Mouse (Mus musculus) v-Abl transformed pro-B cells (cell line): ENCODE data around the gene Med31.
"Not testable (repeated sequence)": the region's sequence is repeated elsewhere in the genome, so short reads cannot be mapped to it uniquely, and the experiment has no call there.

Experiments
- in situ Hi-C, 2 experiments: fragments of 400-800 bp; cut with MboI; formaldehyde crosslinking; loops; one replicate each; pipeline ENCODE4 v1.15.1; 2025; ENCODE audit not compliant: unreplicated experiment in 2 of 2

Gene Med31

DNA sequence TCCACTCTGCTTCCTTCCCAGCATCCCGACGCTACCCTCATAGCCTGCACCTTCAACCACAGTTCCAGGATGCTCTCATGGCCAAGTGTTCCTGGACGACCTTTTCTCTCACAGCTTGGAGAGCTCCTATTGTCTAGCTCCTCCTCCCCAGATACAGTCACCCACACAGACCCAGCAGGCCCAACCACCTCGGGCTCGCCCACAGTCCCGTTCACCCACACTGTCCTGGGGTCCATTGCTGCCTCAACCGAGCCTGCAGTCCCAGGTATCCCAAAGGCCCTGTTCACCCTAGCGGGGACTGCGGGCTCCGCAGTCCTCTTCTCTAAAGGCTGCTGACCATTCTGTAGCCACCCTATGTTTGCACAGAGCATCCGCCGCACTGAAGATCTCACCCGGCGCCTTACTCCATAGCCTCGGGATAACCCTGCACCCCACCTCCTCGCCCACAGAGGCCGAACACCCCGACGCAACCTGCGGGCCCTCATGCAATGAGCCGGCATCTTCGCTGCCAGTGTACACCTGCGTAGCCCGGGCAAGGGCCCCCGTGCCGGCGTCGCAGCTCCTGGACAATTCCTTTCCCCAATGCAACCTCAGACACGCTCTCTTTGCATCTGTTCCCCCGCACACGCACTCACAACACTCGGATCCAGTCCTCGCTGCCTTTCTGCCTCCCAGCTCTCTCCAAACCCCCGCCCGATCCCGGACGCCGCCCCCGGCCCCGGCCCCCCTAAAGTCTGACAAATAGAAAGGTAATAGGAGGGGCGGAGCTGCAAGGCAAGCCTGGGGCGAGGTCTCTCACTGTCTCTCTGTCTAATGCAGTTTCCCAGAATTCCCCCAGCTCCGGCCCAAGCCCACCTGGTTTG lies 8.8 kb downstream of the Med31 start, which contains the start of gene Gm43951:
Gm43951 (minus strand) TSS at position 500 of the 863 bp plus-strand sequence.
- in situ Hi-C loops: loop anchor here (10.0 to 25.0 kb wide), 4 partner anchors 152 to 1194 kb away; partner anchors contain the start of genes Cyb5d2 (in 1 of the 2), Derl2 (in 1 of the 2), Dhx33 (in 1 of the 2) and Mis12 (in 1 of the 2)

DNA sequence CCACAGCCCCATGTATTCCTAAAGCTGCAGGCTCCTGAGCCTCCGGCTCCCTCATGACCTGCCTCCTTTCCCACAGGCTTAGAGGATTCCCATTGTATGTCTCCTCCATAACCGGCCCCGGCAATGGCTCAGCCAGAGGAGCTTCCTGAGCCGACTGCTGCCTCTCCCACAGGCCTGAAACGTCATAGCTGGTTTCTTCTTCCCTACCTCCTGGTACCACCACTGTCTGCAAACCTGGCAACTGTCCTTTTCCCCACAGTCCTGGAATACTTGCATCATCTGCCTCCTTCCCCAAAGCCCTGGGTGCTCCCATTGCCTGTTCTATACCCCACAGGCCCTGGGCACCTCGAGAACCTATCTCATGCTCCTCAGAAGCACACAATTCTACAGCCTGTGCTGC lies 10.1 kb downstream of the Med31 start:
- in situ Hi-C loops: loop anchor here (10.0 to 25.0 kb wide), 4 partner anchors 150 to 1193 kb away; partner anchors contain the start of genes Cyb5d2 (in 1 of the 2), Derl2 (in 1 of the 2), Dhx33 (in 1 of the 2) and Mis12 (in 1 of the 2)

DNA sequence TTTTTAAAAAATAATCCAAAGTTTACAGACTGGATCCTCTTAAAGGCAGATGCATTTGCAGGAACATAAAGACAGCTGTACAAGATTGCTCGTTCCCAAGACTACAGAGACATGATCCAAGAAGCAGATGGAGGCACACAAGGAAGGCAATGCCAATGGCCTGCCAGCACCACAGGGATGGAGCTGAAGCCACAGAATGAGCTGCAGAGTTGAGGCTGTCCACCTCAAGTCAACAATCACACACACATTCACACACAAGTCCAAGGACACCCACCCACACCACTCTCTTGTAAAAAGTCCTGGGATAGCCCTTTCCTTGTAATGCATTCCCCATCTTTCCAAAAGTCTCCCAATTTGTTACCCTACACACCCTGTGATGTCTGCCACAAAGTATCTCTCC lies 12.0 kb downstream of the Med31 start:
- in situ Hi-C loops: loop anchor here (10.0 to 25.0 kb wide), 4 partner anchors 149 to 1191 kb away; partner anchors contain the start of genes Cyb5d2 (in 1 of the 2), Derl2 (in 1 of the 2), Dhx33 (in 1 of the 2) and Mis12 (in 1 of the 2)

DNA sequence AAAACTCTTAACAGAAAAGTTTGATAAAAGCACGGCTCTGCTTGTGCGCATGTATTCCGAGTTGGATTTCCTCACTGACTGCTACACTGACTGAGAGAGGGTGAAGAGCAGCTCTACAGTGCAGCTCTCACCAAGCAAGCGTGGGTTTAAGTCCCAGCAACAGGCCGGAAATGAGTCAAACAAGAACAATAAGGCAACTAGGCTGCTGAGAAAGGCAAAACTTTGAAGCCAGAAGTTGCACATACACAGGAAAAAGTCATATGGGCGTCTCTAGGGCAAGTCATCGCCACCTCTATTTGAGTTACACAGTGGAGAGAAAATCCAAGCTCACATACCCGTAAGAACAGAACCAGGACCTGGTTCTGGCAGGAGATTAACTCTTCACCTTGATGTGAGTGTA lies 18.9 kb downstream of the Med31 start:
- in situ Hi-C loops: no loop called here

DNA sequence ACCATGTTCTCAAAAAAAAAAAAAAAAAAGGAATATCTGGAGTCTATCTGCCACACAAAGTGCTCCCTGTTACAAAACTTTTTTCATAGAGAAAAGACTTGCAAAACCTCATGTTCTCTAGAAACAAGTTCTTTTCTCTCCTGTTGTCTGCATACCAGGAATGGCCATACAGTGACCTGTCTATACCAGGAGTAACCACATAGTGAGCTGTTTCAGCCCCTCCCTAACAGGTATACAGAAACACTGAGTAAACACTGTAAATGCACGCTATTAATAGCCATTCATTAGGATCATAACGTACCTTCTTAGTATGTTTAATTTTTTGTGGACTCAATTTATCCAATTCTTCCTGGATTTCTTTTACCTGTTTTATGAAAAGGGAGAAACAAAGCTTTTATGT lies 21.1 kb downstream of the Med31 start:
- in situ Hi-C loops: no loop called here

DNA sequence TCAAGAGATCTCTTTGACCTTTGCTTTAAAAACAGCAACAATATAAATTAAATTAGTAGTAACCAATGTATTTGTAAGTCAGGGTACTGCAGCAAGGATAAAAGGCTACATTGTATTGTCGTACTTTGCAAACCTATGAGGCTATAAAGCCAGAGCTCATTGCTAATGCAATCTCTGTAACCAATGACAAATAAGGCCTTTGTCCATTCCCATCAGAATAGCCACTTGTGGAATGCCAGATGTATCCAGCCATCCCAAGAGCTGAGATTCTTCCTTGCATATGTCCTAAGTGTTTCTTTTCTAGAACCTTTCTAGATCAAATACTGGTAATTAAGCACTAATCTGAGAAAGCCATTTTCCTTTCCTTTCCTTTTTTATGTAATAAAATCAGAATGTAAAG lies 24.5 kb downstream of the Med31 start:
- in situ Hi-C loops: no loop called here

DNA sequence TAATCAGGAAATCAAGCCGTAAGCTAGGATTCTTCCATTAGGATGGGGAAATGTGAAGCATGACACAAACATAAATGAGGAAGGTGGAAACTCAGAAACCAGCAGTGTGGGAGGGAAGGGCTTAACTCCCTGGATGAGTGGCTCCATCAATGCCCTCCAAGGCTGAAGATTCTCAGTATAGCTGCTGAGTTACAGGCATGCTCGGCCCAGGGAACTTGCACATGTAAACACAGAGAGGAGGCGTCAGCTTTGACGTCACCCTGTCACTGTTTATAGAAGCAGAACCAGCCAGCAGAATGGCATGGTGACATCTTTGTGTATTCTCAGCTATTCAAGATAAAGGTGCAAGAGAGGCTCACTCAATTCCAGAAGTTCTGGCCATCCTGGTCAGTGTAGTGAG lies 31.1 kb downstream of the Med31 start:
- in situ Hi-C loops: no loop called here

DNA sequence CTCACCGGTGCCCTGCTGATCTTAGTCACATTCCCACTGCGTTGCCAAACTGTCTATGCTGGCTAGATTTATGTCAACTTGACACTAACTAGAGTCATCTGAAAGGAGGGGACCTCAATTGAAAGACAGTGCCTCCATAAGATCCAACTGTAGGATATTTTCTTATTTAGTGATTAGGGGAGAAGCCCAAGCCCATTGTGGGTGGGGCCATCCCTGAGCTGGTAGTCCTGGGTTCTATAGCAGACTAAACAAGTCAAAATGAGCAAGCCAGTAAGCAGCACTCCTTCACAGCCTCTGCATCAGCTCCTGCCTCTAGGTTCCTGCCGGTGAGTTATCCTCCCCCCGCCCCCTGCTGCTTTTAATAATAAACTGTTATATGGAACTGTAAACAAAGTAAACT lies 34.3 kb downstream of the Med31 start:
- in situ Hi-C loops: no loop called here

DNA sequence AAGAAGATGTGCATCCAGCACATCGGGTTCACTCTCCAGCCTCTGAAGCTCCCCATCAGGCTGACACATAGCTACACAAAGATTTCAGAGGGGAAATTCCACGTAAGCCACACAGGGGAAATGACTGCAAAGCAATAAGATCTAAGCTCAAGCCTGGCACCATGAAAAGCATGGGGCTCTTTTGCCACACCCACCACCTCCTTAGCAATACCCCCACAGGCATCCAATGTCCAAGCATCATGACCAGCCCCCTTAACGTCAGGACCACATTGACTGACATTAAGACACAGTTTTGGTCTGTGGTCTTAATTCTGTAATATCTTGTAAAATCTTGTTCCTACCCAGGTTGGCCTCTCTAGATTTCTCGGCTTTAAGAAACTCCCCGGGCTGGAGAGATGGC lies 34.8 kb downstream of the Med31 start:
- in situ Hi-C loops: no loop called here

DNA sequence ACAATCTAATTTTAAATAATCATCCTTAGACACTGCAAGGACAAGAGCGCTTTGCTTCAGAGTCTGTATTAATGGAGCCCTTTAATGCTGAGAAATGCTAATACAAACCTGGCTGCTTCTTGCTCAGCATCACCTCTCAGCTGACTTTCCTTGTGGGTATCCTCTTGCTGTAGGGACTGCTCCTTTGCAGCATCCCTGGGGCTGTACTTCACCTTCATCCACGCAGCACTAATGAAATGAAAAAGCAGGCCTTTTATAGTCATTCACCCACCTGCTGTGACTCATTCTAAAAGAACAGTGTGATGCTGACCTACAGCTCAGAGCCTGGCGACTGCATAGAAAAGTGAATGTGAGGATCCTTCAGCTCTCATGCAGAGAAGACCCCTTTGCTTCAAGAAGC lies 38.8 kb downstream of the Med31 start:
- in situ Hi-C loops: no loop called here

DNA sequence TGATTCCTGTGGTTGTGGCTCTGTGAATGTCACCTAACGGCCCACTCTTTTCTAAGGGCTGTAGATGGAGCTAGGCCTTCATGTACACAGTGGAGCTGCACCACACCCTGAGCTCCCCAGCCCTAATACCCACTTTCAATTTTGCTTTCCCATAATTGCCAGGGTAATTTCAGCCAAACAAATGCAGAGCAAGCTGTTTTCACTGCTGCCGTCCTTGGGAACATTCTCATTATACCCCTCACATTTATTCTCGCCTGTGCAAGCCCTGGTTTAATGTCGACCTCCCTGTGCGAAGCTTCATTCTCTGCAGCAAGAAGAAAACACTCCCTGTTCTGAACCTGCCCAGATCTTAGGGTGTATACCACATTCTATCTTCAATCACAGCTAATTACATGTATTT lies 39.4 kb downstream of the Med31 start:
- in situ Hi-C loops: no loop called here

DNA sequence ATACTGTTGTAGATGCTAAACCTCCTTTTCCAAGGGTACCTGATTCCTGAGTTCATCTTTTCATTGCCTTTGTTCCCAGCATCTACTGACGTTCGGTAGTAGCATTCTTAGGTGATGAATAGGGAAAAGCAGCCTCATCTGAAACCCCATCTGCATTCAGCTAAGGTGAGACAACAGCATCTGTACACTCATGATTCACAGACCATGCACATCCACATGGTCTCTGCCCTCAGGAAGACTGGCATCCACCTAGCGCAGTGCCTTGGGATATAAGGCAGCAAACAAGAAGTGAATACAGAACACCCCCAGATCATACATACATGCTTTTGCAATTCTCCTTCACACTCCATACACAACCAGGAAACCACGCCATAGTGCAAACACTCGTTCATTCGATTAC lies 40.7 kb downstream of the Med31 start:
- in situ Hi-C loops: no loop called here

DNA sequence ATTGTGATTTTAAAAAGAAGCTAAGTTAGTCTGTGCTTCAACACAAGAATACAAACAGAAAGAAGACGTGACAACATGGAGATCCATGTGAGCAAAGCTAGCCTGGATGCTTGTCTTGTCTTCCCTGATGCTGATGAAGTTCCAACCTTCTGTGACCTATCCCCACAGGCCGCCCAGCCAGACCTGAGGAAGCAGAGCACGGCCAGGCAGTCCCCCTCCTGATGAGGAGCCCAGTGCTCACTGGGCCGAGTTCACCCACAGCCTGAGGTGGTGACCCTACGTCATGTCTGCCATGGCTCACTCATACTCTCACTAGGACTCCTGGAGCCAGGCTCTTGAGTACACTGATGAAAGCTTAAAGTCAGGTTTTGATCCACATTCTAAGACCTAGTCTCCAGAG lies 41.9 kb downstream of the Med31 start:
- in situ Hi-C loops: no loop called here

DNA sequence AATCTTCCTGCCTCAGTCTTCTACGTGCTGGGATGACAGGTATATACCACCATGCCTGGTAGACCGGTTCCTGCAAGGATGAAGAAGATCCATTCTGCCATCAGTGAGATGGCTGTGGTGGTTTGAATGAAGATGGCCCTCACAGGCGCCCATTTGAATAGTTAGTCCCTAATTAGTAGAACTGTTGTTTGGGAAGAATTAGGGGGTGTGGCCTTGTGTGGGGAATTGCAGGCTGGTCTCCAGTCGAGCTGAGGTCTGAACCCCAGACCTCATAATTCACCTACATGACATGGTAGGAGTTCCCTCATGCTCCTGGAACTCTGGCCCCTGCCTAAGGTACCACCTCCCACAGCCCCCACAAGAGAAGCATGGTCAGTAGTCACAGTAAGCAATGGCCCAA lies 43.5 kb downstream of the Med31 start:
- in situ Hi-C loops: not testable (repeated sequence)

DNA sequence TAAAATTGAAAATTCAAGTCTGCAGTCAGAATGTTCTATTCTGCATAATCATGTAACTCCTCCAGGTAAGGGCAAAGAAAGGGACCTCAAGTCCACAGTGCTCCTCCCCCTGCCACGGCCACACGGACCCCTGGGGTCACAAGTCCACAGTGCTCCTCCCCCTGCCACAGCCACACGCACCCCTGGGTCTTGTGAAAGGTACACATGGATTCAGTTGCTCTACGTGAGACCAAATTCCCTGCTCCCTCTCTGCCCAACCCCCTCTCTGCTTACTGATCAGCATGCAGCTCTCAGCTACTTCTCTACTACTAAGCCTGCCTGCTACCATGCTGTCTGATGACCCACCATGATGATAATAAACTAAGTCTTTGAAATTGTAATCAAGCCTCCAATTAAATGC lies 45.5 kb downstream of the Med31 start:
- in situ Hi-C loops: no loop called here

DNA sequence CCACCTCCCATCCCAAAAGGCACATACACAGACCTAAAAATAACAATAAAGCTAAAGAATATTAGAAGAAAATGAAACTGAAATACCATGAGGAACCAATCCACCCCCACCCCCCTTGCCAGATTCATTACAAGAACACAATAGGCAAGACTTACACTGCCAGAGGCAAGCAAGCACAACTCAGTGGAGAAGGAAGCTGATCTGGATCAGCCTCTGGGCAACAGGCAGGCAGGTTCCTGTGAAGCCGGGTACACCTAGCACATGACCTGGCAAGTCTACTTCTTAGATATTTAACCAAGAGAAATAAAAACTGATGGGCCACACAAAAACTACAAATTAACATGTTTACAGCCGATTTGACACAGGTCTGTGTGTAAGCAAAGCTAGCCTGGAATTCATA lies 52.2 kb downstream of the Med31 start:
- in situ Hi-C loops: no loop called here
